Mouse (Mus musculus) kidney, embryonic 16.5 days (tissue): ENCODE measurements at regions not wholly inside any gene's neighbourhood (a gene's known extent, or its start where the extent isn't known, plus 50 kb on each side); places are given as distances from the start of the nearest gene placed in this dataset.

ENCODE experiments used
- ATAC-seq: fragments of 200-750 bp; cut with Nextera tagmentation; 2 replicates; pipeline ENCODE4 v1.8.0; 2017; ENCODE audit warnings: moderate TSS enrichment; ENCODE audit not compliant: low FRiP score, low TSS enrichment
- H3K27ac ChIP-seq: fragments of 300-500 bp; sonication (generic); 2 replicates; pipeline ENCODE4 v1.5.1; 2014; ENCODE audit warnings: low read length
- H3K27me3 ChIP-seq: fragments of 300-500 bp; sonication (generic); 2 replicates; pipeline ENCODE4 v1.6.1; 2014; ENCODE audit warnings: low read length, control low read depth, mixed read lengths; ENCODE audit not compliant: insufficient read depth
- H3K36me3 ChIP-seq: fragments of 300-500 bp; sonication (generic); 2 replicates; pipeline ENCODE4 v1.6.1; 2014; ENCODE audit warnings: low read length, control low read depth, mixed read lengths; ENCODE audit not compliant: insufficient read depth
- H3K4me1 ChIP-seq: fragments of 300-500 bp; sonication (generic); 2 replicates; pipeline ENCODE4 v1.6.1; 2014; ENCODE audit warnings: low read length, control low read depth, mixed read lengths; ENCODE audit not compliant: insufficient read depth
- H3K4me2 ChIP-seq: fragments of 300-500 bp; sonication (generic); replicated peaks from 2 replicates; pipeline ENCODE4 v1.6.1; 2014; ENCODE audit warnings: low read depth, low read length
- H3K4me3 ChIP-seq: fragments of 300-500 bp; sonication (generic); 2 replicates; pipeline ENCODE4 v1.5.1; 2014; ENCODE audit warnings: mild to moderate bottlenecking, low read length
- H3K9ac ChIP-seq: fragments of 300-500 bp; sonication (generic); replicated peaks from 2 replicates; pipeline ENCODE4 v1.6.1; 2014; ENCODE audit warnings: low read length
- H3K9me3 ChIP-seq: fragments of 300-500 bp; sonication (generic); 2 replicates; pipeline ENCODE4 v1.6.1; 2016; ENCODE audit warnings: low read length, control low read depth
- WGBS: fragments of 180-500 bp; shearing (Covaris S2); extraction: QIAGEN DNeasy Blood & Tissue Kit; methylation state at CpG from one replicate; pipeline ENCODE4 v1.1.7; 2014; 5-methylcytosine and 5-hydroxymethylcytosine counted together

DNA sequence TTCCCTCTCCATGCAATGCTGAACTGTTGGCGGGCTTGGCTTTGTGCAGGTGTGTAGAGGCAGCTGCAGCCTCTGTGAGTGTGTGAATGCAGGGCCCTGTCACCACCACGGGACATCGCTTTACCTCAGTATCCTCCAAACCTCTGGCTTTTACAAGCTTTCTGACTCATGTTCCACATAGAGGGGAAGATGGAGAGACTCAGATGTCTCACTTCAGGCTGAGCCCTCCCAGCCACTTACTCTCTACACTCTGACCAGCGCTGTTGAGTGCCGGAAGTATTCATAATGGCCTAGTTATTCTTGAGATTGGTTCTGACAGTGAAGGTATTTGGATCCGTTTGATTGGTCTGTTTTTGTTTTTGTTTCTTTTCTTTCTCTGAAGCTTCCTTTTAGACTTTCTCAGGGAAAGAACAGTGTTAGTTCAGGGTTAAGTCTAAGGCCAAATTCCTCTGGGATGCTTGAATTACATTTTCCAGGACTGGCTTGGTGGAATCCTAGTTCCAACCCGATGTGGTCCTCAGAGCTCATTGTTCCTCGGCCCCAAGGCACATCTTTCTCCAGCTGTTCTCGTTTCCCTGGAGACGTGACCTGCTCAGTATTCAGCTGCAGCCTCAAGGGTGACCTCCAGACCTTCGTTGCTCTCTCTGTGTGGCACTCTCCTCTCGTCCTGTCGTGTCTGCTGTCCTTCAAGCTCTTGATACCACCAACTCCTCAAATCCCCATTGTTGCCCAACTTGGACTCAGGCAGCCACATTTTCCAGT is 61.7 kb upstream of the Enpp6 start:
- no peak for ATAC-seq
- Histone ChIP-seq H3K27ac (no peak overlapping the region), H3K9ac (no peak overlapping the region), H3K4me3 (no peak overlapping the region), H3K27me3 (no peaks in the 10 kb centered on the region), H3K4me2 (no peak overlapping the region), H3K4me1 (no peaks in the 10 kb centered on the region), H3K9me3 (no peaks in the 10 kb centered on the region), H3K36me3 (no peaks in the 10 kb centered on the region)
- 48% methylated on average over 13 of the region's 13 CpGs for WGBS

DNA sequence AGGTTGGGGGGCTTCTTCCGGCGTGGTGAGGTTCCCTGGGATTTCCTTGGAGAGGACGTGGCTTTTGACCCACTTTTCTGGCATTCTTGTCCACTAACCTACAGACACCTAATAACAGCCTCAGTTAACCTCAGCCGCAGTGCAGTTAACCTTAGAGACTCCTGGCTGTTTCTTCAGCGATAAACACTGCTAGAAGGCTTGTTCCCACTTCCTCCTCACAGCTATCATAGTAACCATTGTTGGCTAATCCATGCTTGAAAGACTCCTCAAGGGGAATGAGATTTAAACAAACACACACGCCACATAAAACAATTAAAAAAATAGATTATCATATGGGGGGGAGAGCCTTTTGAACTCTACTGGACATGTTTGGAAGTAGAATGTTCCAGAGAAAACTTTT is 58.0 kb upstream of the Enpp6 start:
- WGBS = 63% methylated on average over 6 of the region's 6 CpGs
- H3K27me3 ChIP-seq = no peaks in the 10 kb centered on the region
- ATAC-seq = no peak
- H3K9ac ChIP-seq = no peak overlapping the region
- no peaks in the 10 kb centered on the region for H3K4me1 ChIP-seq
- H3K4me2 ChIP-seq = no peak overlapping the region
- no peaks in the 10 kb centered on the region for H3K9me3 ChIP-seq
- H3K36me3 ChIP-seq = no peaks in the 10 kb centered on the region
- no peak overlapping the region for H3K4me3 ChIP-seq
- no peak overlapping the region for H3K27ac ChIP-seq

DNA sequence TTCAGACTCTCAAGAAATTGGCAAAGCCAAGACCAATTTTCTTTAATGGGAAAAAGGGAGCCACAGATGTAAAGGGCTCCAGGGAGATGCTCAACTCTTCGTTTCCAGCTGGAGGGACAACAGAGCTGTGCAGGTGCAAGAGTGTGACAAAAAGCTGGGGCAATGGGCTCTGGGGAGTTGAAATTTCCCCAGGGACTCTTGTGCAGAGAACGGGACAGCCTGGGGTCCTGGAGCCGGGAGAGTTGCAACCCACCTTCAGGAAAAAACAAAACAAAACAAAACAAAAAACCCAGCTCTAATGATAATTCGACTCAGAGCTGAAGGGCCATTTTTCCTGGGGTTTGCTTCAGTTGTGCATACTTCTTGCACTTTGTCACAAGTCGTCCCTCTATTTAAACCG is 57.0 kb upstream of the Enpp6 start:
- H3K36me3 ChIP-seq = no peaks in the 10 kb centered on the region
- H3K4me1 ChIP-seq = no peaks in the 10 kb centered on the region
- no peak overlapping the region for H3K4me3 ChIP-seq
- no peak overlapping the region for H3K9ac ChIP-seq
- no peak for ATAC-seq
- no peaks in the 10 kb centered on the region for H3K27me3 ChIP-seq
- no peak overlapping the region for H3K4me2 ChIP-seq
- WGBS = 85% methylated on average over 6 of the region's 6 CpGs
- no peaks in the 10 kb centered on the region for H3K9me3 ChIP-seq
- no peak overlapping the region for H3K27ac ChIP-seq

DNA sequence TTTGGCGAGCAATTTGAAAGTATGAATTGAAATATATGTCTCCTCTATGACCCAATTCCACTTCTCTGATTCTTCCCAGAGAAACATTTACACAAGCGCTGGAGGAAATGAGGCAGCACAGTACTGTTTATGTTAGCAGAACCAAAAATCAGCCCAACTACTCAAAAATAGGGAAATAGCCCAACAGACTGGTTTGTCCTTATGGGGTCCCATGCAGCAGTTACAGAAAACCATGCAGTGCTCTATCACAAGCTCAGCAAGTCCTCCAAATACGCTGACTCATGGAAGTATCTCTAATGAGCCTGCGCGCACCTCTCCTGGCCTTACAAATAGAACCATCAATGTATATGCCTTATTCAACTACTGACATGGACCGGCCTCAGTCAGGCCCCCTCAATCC is 55.4 kb upstream of the Enpp6 start:
- H3K4me1 ChIP-seq = no peaks in the 10 kb centered on the region
- H3K27me3 ChIP-seq = no peaks in the 10 kb centered on the region
- H3K4me3 ChIP-seq = no peak overlapping the region
- H3K27ac ChIP-seq = no peak overlapping the region
- H3K36me3 ChIP-seq = no peaks in the 10 kb centered on the region
- no peaks in the 10 kb centered on the region for H3K9me3 ChIP-seq
- no peak for ATAC-seq
- H3K4me2 ChIP-seq = no peak overlapping the region
- 86% methylated on average over 6 of the region's 6 CpGs for WGBS
- no peak overlapping the region for H3K9ac ChIP-seq

DNA sequence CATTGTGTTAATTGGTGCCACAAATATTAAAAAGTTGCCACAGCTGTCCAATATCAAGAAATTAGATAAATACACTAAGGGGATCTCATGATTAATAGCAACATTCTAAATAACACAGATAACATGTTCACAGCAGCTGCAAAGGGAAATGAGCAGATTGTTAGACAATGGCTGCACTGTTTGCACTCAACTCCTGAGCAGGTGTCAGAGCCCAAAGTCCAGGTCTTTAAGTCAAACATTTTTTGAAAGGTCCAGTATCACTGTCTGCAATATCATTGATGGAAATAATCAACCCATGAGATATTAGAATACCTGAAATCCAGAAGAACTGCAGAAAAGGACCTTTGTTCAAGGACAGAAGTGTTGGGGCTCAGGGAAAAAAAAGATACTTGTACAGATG is 53.4 kb upstream of the Enpp6 start:
- Histone ChIP-seq H3K4me3 (no peak overlapping the region), H3K4me2 (no peak overlapping the region), H3K36me3 (no peaks in the 10 kb centered on the region), H3K9me3 (no peaks in the 10 kb centered on the region), H3K27me3 (no peaks in the 10 kb centered on the region), H3K9ac (no peak overlapping the region), H3K27ac (no peak overlapping the region), H3K4me1 (no peaks in the 10 kb centered on the region)
- no peak for ATAC-seq

DNA sequence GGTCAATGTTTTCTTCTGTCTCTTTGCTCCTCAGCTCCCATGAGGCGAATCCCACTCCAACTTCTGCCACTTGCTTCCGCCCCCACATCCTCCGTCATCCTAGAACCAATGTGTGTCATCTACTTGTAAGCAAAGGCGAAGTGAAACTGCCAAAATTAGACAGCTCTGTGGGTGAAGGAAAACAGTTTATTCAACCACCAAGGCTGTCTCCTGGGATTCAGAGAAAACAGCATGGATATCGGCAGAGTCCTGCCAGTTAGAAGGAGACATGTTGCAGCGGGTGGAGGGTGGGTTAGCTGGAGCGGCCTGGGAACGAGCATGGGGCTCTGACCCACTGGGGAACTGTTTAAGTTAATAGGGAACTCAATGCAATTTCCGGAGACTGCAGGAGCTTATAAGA is 52.4 kb upstream of the Enpp6 start:
- Histone ChIP-seq H3K27ac (no peak overlapping the region), H3K36me3 (no peaks in the 10 kb centered on the region), H3K4me2 (0 out of 2 replicates have a peak overlapping the region, but pooled peaks have one; percentile 10), H3K9me3 (no peaks in the 10 kb centered on the region), H3K9ac (no peak overlapping the region), H3K4me3 (no peak overlapping the region), H3K4me1 (no peaks in the 10 kb centered on the region), H3K27me3 (no peaks in the 10 kb centered on the region)
- WGBS = 69% methylated on average over 9 of the region's 9 CpGs
- no peak for ATAC-seq

DNA sequence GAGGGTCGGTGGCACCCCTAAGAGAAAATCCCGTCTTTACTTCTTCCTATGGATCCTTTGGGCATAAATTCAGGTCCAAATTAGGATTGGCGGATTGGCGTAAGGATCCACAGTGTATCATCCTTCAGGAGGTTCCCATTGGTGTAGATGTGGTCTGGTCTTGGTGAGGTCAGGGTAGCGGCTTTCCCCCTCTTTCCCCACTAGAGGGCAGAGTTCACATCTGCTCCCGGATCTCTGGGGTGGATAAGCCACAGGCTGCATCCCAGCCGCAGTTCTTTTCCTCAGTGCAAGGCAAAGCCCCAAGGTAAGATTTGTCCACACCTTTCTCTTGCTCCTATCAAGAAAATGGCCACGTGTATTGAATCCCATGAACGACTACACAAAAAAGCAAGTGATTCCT is 51.8 kb upstream of the Enpp6 start:
- H3K27ac ChIP-seq = no peak overlapping the region
- H3K9ac ChIP-seq = no peak overlapping the region
- 31% methylated on average over 9 of the region's 9 CpGs for WGBS
- no peak overlapping the region for H3K4me3 ChIP-seq
- no peaks in the 10 kb centered on the region for H3K27me3 ChIP-seq
- H3K4me2 ChIP-seq = no peak overlapping the region
- H3K9me3 ChIP-seq = no peaks in the 10 kb centered on the region
- ATAC-seq = peak; percentile 73; the same call in 1 of the 2 replicates
- no peaks in the 10 kb centered on the region for H3K4me1 ChIP-seq
- no peaks in the 10 kb centered on the region for H3K36me3 ChIP-seq

DNA sequence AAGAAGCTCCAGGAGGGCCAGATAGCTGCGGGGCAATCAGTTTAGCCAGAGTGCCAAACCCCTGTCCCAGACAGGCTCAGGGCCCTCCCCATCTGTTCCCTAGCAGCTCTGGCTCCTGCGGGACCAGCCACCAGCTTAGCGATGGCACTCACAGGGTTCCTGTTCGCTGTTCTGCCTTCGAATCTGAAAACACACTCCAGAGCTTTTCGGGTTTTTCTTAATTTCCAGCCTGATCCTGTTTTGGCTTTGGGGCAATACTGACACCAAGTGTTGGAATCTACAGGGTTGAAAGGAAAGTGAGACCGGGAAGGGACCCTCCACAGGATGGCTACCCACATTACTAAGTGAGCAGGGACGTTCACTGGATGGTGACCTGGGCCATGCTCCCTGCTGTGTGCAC is 50.6 kb upstream of the Enpp6 start:
- Histone ChIP-seq H3K4me1 (peaks cover 3% of the 10 kb centered on the region), H3K4me2 (no peak overlapping the region), H3K9me3 (peaks cover 6% of the 10 kb centered on the region; the same call in 1 of the 2 replicates), H3K27ac (no peak overlapping the region), H3K4me3 (no peak overlapping the region), H3K9ac (peak overlapping the region; percentile 8; the same call in 1 of the 2 replicates), H3K27me3 (no peaks in the 10 kb centered on the region), H3K36me3 (no peaks in the 10 kb centered on the region)
- 31% methylated on average over 8 of the region's 8 CpGs for WGBS
- ATAC-seq = no peak
